14 mouse cellular contexts compared by ENCODE assay signal in the genomic region with DNA sequence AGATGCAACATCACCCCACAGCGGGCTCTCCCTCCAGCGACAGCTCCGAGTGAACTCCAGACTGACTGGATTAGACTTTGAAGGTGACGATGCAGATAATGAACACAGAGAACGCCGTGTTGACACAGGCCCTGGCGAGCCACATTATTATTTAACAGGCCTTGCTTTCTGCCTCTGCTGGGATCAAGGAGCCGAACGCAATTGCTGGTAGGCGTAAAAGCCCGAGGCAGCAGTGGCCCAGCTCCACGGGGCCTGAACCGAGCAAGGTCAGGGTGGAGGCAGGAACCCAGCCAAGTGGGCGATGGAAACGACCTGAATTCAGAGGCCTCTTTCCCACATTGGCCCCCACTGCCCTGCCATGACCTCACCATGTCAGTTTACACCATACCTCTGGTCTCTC.
A peak's percentile ranks its signal among the peaks of the same experiment; 100 is the strongest.
DNase-seq lines count a peak whose midpoint lies in the region; ATAC-seq and TF ChIP-seq lines count a peak whose summit lies in the region.
"Had no signal": no experiment of that assay in that cellular context is flagged by ENCODE, and none has a peak within 500 bp of the region (broad histone marks: within the 10 kb centered on the region; RNA-seq: fewer than 3 reads in every experiment).

No protein-coding gene starts in this region.

- no peak for ATAC-seq in kidney, embryonic 15.5 days (replicated peaks; ENCODE audit: low FRiP score)
- no peak for ATAC-seq in forebrain, embryonic 15.5 days (replicated peaks)
- no peak for ATAC-seq in kidney, embryonic 16.5 days (ENCODE audit: low FRiP score, low TSS enrichment)
- ATAC-seq in midbrain, postnatal 0 days (ENCODE audit: low FRiP score) = no peak; the same call in 1 of the 2 replicates

- H3K27ac ChIP-seq in kidney, embryonic 15.5 days = no peak overlapping the region
- H3K27ac ChIP-seq in forebrain, embryonic 15.5 days (replicated peaks) = peak overlapping the region; percentile 34; the same call in 1 of the 2 replicates
- no peak overlapping the region for H3K27ac ChIP-seq in kidney, embryonic 16.5 days (ENCODE audit: low read length)
- H3K27ac ChIP-seq in midbrain, postnatal 0 days (ENCODE audit: low read depth, low read length) = 0 out of 2 replicates have a peak overlapping the region, but pooled peaks have one; percentile 14
- H3K27ac ChIP-seq in layer of hippocampus, adult 2 months = no peak overlapping the region
- H3K27ac ChIP-seq: limb, embryonic 12.5 days had no signal

- H3K4me3 ChIP-seq in kidney, embryonic 15.5 days (replicated peaks) = no peak overlapping the region
- no peak overlapping the region for H3K4me3 ChIP-seq in forebrain, embryonic 15.5 days
- H3K4me3 ChIP-seq in kidney, embryonic 16.5 days (ENCODE audit: low read length) = no peak overlapping the region
- no peak overlapping the region for H3K4me3 ChIP-seq in midbrain, postnatal 0 days (ENCODE audit: low read depth, low read length)
- H3K4me3 ChIP-seq in layer of hippocampus, adult 2 months = no peak overlapping the region
- H3K4me3 ChIP-seq: limb, embryonic 12.5 days had no signal

- H3K9ac ChIP-seq in kidney, embryonic 15.5 days = no peak overlapping the region
- H3K9ac ChIP-seq in forebrain, embryonic 15.5 days (replicated peaks) = no peak overlapping the region
- 0 out of 2 replicates have a peak overlapping the region, but pooled peaks have one; percentile 22 for H3K9ac ChIP-seq in kidney, embryonic 16.5 days (replicated peaks; ENCODE audit: low read length)
- no peak overlapping the region for H3K9ac ChIP-seq in midbrain, postnatal 0 days (replicated peaks; ENCODE audit: low read length, poor library complexity, severe bottlenecking)
- H3K9ac ChIP-seq: limb, embryonic 12.5 days had no signal

- no peak overlapping the region for H3K4me2 ChIP-seq in kidney, embryonic 15.5 days
- no peak overlapping the region for H3K4me2 ChIP-seq in forebrain, embryonic 15.5 days (replicated peaks)
- no peak overlapping the region for H3K4me2 ChIP-seq in kidney, embryonic 16.5 days (replicated peaks; ENCODE audit: low read depth, low read length)
- H3K4me2 ChIP-seq in midbrain, postnatal 0 days (ENCODE audit: low read depth, low read length, poor library complexity, severe bottlenecking) = no peak overlapping the region
- H3K4me2 ChIP-seq: limb, embryonic 12.5 days had no signal

- 32% methylated on average over 15 of the region's 15 CpGs for WGBS in kidney, embryonic 15.5 days
- WGBS in forebrain, embryonic 15.5 days = 24% methylated on average over 15 of the region's 15 CpGs
- WGBS in kidney, embryonic 16.5 days = 28% methylated on average over 15 of the region's 15 CpGs
- WGBS in midbrain, postnatal 0 days = 10% methylated on average over 15 of the region's 15 CpGs

- peak; percentile 15 for DNase-seq in kidney, adult 18-20 months
- DNase-seq in midbrain, postnatal 0 days (ENCODE audit: low spot score) = peak; percentile 27
- no peak for DNase-seq in lung, postnatal 36 days
- no peak for DNase-seq in layer of hippocampus, adult 2 months (ENCODE audit: low spot score in 2 of 2)
- no peak for DNase-seq in cerebellum, adult 11-12 months
- DNase-seq: cerebellum, postnatal 14 days; heart, postnatal 4 days; lung, postnatal 4 days; thymus, postnatal 4 days had no signal

- H3K36me3 ChIP-seq in kidney, embryonic 15.5 days = peaks cover 39% of the 10 kb centered on the region
- peaks cover 9% of the 10 kb centered on the region; the same call in 1 of the 2 replicates for H3K36me3 ChIP-seq in forebrain, embryonic 15.5 days
- peaks cover 17% of the 10 kb centered on the region for H3K36me3 ChIP-seq in kidney, embryonic 16.5 days (ENCODE audit: insufficient read depth, low read length)
- peaks cover 10% of the 10 kb centered on the region for H3K36me3 ChIP-seq in midbrain, postnatal 0 days (ENCODE audit: insufficient read depth, low read length)

- no peak for TF ChIP-seq CTCF in midbrain, postnatal 0 days (IDR thresholded peaks at IDR 0.05)
- no peak for TF ChIP-seq CTCF in layer of hippocampus, adult 2 months (conservative IDR thresholded peaks at IDR 0.05)

- no peaks in the 10 kb centered on the region for H3K27me3 ChIP-seq in kidney, embryonic 15.5 days
- no peaks in the 10 kb centered on the region for H3K27me3 ChIP-seq in forebrain, embryonic 15.5 days
- no peaks in the 10 kb centered on the region for H3K27me3 ChIP-seq in kidney, embryonic 16.5 days (ENCODE audit: insufficient read depth, low read length)
- no peaks in the 10 kb centered on the region for H3K27me3 ChIP-seq in midbrain, postnatal 0 days (ENCODE audit: insufficient read depth, low read length)
- H3K27me3 ChIP-seq: CH12.LX; limb, embryonic 12.5 days had no signal

- H3K9me3 ChIP-seq in kidney, embryonic 15.5 days (replicated peaks) = no peaks in the 10 kb centered on the region
- H3K9me3 ChIP-seq in forebrain, embryonic 15.5 days = no peaks in the 10 kb centered on the region
- no peaks in the 10 kb centered on the region for H3K9me3 ChIP-seq in kidney, embryonic 16.5 days (ENCODE audit: low read length)
- no peaks in the 10 kb centered on the region for H3K9me3 ChIP-seq in midbrain, postnatal 0 days (ENCODE audit: low read length)
- H3K9me3 ChIP-seq: limb, embryonic 12.5 days had no signal

- peaks cover 28% of the 10 kb centered on the region for H3K4me1 ChIP-seq in kidney, embryonic 15.5 days
- H3K4me1 ChIP-seq in forebrain, embryonic 15.5 days = peaks cover 31% of the 10 kb centered on the region
- peaks cover 15% of the 10 kb centered on the region; the same call in 1 of the 2 replicates for H3K4me1 ChIP-seq in kidney, embryonic 16.5 days (ENCODE audit: insufficient read depth, low read length)
- H3K4me1 ChIP-seq in midbrain, postnatal 0 days (ENCODE audit: insufficient read depth, low read length) = peaks cover 15% of the 10 kb centered on the region; the same call in 1 of the 2 replicates

Comparison
In these comparisons a context has a peak if more than half of its experiments do, and no peak if none do; other contexts are left out.
1. DNase-seq: peak in kidney, adult 18-20 months (single experiment) and midbrain, postnatal 0 days (single experiment); none in lung, postnatal 36 days (single experiment), layer of hippocampus, adult 2 months (0 of 2) and cerebellum, adult 11-12 months (single experiment).
2. H3K27ac ChIP-seq: peak in forebrain, embryonic 15.5 days (single experiment) and midbrain, postnatal 0 days (single experiment); none in kidney, embryonic 15.5 days (single experiment), kidney, embryonic 16.5 days (single experiment) and layer of hippocampus, adult 2 months (single experiment).